Mouse (Mus musculus): ENCODE data around the gene Stat1.

Gene Stat1

GRCm38 (mm10) chr1:52118860-52119591 is at the start of gene Stat1:
Gene Stat1, plus strand, starts transcription at chr1:52119440.
- peak; percentile 95 for DNase-seq (ENCODE audit: low read depth, low spot score)

GRCm38 (mm10) chr1:52079724-52080367 is 39.4 kb upstream of the Stat1 start:
- peak; percentile 54 for DNase-seq (ENCODE audit: low read depth, low spot score)

GRCm38 (mm10) chr1:52080375-52080774 is 38.9 kb upstream of the Stat1 start:
- no peak for DNase-seq (ENCODE audit: low read depth, low spot score)

- DNase-seq (ENCODE audit: low read depth, low spot score), result peak; percentile 5
Observed at GRCm38 (mm10) chr1:52086236-52086635, 33.0 kb upstream of the Stat1 start.

- DNase-seq (ENCODE audit: low read depth, low spot score), result no peak
Observed at GRCm38 (mm10) chr1:52087128-52087527, 32.1 kb upstream of the Stat1 start.

- no peak for DNase-seq (ENCODE audit: low read depth, low spot score)
Observed at GRCm38 (mm10) chr1:52088634-52089033, 30.6 kb upstream of the Stat1 start.

- peak; percentile 55 for DNase-seq (ENCODE audit: low read depth, low spot score)
Observed at GRCm38 (mm10) chr1:52098618-52099232, 20.5 kb upstream of the Stat1 start.

GRCm38 (mm10) chr1:52100496-52100895 is 18.7 kb upstream of the Stat1 start:
- DNase-seq (ENCODE audit: low read depth, low spot score), result peak; percentile 35

GRCm38 (mm10) chr1:52102795-52103194 is 16.4 kb upstream of the Stat1 start:
- no peak for DNase-seq (ENCODE audit: low read depth, low spot score)

- no peak for DNase-seq (ENCODE audit: low read depth, low spot score)
Observed at GRCm38 (mm10) chr1:52107206-52107605, 12.0 kb upstream of the Stat1 start.

- DNase-seq (ENCODE audit: low read depth, low spot score), result no peak
Observed at GRCm38 (mm10) chr1:52111217-52111616, 8.0 kb upstream of the Stat1 start.

- DNase-seq (ENCODE audit: low read depth, low spot score), result no peak
Observed at GRCm38 (mm10) chr1:52112301-52112700, 6.9 kb upstream of the Stat1 start.

- DNase-seq (ENCODE audit: low read depth, low spot score), result no peak
Observed at GRCm38 (mm10) chr1:52113067-52113665, 6.1 kb upstream of the Stat1 start.

GRCm38 (mm10) chr1:52113666-52114069 is 5.6 kb upstream of the Stat1 start:
- DNase-seq (ENCODE audit: low read depth, low spot score), result peak; percentile 98

GRCm38 (mm10) chr1:52116441-52116840 is 2.8 kb upstream of the Stat1 start:
- DNase-seq (ENCODE audit: low read depth, low spot score), result no peak

GRCm38 (mm10) chr1:52117777-52118176 is 1.5 kb upstream of the Stat1 start:
- no peak for DNase-seq (ENCODE audit: low read depth, low spot score)

GRCm38 (mm10) chr1:52119691-52120090 is 451 bp downstream of the Stat1 start:
- DNase-seq (ENCODE audit: low read depth, low spot score), result peak; percentile 38

GRCm38 (mm10) chr1:52120191-52120590 is 951 bp downstream of the Stat1 start:
- DNase-seq (ENCODE audit: low read depth, low spot score), result no peak

- no peak for DNase-seq (ENCODE audit: low read depth, low spot score)
Observed at GRCm38 (mm10) chr1:52121052-52121451, 1.8 kb downstream of the Stat1 start.

GRCm38 (mm10) chr1:52124818-52125217 is 5.6 kb downstream of the Stat1 start:
- no peak for DNase-seq (ENCODE audit: low read depth, low spot score)

GRCm38 (mm10) chr1:52127350-52127749 is 8.1 kb downstream of the Stat1 start:
- DNase-seq (ENCODE audit: low read depth, low spot score), result peak; percentile 64

- no peak for DNase-seq (ENCODE audit: low read depth, low spot score)
Observed at GRCm38 (mm10) chr1:52129794-52130193, 10.6 kb downstream of the Stat1 start.
